Mouse (Mus musculus) liver, adult (tissue): ENCODE results near the gene Tpx2.
A peak's percentile ranks its signal among the peaks of the same experiment; 100 is the strongest.

Experiments used
- GATA4 ChIP-seq: IDR thresholded peaks from 2 replicates; pipeline ENCODE4 v1.6.1; 2014; ENCODE audit warnings: mild to moderate bottlenecking, low read length; ENCODE audit not compliant: insufficient replicate concordance

Gene Tpx2

DNA sequence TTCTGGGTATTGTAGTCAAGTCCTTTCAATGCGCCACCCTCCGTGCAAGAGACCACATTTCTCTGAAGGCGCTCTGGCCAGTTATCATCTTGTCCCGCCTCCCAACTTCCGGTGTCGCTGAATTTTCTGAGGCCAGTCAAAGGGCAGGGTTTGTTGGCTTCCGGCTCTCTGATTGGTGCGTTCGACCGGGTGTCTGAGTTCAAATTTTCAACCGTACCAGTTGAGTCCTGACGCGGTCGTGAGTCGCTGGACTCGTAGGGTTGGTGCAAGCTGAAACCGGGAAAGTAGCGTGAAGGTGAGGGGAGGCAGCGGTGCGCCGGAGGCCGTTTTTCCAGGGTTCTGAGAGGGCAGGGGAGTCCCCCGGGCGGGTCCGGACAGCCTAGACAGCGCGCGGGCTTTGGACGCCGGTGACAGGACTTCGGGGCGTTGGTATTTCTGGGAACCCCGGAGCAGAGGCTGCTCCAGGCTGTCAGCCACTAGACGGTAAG, at the start of gene Tpx2:
TSS of gene Tpx2 (plus strand) at position 150 of the 488 bp plus-strand sequence.
- TF ChIP-seq GATA4: peak; percentile 55; the same call in 1 of the 2 replicates

DNA sequence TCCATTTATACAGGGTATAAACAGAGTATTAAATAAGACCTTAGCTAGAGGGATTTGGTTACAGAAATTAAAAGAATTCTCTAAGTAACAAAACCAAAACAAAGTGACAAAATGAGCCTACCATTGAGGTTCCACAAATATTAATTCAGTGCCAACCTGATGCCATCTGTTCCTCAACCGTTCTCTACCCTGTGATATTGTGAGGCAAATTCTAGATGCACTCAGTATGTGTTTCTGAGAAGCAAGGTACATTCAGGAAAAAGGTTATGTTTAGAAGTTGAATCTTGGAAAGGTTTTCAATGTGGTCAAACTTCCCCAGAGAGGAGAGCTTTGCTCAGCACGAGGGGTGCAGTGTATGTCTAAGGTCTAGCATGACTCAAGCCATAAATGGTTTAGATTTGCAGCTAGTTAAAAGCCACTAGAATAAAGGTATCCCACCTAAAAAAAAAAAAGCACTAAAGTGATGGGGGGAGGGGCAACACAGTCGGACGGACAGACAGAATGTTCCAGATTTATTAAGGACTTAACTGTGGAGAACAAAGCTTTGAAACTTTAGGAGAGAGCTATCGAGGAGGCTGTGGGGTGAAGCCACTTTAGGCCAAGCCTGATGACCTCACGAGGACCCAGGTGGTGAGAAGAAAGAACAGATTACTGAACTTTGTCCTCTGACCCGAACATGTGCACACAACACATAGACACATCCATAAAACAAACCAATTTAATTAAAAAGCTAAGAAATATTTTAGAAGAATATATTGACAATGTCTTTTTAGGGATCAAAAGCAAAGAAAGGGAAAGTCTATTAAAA, 47.6 kb upstream of the Tpx2 start:
- no peak for TF ChIP-seq GATA4

DNA sequence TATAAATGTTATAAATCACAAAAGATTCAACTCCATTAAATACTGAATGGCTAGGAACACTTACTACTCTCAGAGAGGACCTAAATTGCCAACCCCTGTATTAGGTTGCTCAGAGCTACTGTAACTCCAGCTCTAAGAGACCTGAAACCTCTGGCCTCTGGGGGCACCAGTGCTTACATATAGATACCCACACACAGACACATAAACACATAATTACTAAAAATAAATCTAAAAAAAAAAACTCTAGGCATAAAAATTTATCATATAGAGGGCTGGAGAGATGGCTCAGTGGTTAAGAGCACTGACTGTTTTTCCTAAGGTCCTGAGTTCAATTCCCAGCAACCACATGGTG, 47.0 kb upstream of the Tpx2 start:
- no peak for TF ChIP-seq GATA4

DNA sequence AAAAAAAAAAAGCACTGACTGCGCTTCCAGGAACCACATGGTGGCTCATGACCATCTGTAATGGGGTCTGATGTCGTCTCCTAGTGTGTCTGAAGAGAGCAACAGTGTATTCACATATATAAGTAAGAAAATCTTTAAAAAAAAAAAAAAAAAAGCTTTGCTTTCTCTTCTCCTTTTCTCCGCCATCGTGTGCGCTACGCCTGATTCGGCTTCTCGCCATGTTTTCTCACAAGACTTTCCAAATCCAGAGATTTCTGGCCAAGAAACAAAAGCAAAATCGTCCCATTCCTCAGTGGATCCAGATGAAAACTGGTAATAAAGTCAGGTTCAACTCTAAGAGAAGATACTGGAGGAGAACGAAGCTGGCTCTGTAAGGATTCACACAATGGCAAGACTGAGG, 45.5 kb upstream of the Tpx2 start:
- TF ChIP-seq GATA4: no peak

DNA sequence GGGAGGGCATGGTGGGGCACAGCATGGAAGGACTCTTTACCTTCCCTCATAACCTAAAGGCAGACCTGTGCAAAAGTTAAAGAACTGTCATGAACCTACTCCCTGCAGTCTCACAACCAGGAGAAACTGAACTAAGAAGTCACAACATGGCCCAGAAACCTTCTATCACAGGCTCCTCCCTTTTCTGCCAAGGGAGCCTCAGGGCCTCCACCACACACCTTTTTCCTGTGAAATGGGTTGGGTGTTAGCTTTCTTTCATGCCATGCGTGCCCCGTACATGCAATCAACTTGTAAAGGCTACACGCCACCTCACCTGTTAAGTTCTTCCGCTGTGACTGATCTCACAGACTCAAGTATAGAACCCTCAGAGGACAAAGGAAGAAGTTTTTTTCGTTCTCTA, 44.7 kb upstream of the Tpx2 start:
- no peak for TF ChIP-seq GATA4

DNA sequence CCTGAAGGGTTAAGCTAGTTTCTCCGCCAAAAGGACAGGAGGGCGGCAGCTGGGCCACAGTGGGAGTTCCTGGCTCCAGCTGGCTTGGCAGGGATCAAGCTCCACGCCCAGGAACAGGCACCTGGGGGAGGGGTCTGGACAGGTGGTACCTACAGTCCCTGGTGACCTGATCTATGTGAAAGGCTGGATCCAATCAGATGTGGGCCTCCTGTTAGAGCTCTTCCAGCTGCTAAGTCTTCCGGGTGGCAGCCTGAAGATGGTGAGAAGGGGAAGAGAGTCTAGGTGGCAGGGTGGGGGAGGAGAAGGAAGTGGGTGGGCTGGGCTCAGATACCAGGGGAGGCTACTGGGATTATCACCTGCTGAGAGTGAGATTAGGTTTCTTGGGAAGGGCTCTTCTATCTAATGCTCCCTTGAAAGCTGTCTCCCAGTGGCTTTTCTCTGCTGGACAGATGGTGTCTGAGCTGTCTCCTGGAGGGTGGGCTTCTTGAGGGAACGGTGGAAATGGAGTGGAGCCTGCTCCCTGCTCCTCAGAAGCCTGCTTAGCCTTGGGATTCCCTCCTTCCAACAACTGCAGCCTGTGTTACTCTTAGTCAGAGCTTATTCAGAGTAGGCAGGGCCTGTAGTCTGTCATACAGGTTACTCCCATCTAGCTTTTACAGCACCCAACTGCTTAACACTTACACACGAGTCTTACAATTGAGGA, 43.2 kb upstream of the Tpx2 start:
- no peak for TF ChIP-seq GATA4

DNA sequence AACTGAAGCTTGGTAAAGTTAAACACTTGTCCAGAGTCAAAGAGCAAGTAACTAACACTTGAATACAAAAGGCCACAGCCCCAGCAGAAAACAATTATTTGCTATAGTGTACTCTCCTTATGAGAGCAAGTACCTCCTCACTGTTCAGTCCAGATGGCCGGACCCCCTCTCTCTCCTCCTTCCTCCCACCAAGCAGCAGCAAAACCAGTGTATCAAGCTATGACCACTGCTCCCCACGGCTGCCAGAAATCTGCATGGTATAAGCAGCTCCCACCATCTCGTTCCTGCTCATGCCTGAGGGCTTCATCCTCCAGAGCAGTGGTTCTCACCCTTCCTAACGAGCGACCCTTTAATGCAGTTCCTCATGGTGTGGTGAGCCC, 42.7 kb upstream of the Tpx2 start:
- no peak for TF ChIP-seq GATA4

DNA sequence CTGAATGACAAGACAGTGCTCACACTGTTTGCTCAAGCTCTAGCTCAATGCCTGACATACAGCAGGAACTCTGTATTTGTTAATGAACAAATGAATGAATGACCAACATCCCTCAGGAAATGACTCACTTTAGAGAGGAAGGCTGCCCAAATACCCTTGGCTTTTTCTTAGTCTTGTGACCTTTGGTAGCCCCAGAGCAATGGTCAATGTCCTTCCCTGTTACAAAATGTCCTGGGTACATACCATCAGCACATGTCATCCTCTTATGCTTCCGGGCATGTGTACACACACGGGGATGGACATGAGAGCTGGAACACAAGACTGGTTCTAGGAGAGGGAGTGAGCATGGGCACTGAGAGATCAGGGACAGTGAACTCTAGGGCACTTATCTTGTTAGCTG, 41.7 kb upstream of the Tpx2 start:
- TF ChIP-seq GATA4: peak; percentile 23; the same call in 1 of the 2 replicates

DNA sequence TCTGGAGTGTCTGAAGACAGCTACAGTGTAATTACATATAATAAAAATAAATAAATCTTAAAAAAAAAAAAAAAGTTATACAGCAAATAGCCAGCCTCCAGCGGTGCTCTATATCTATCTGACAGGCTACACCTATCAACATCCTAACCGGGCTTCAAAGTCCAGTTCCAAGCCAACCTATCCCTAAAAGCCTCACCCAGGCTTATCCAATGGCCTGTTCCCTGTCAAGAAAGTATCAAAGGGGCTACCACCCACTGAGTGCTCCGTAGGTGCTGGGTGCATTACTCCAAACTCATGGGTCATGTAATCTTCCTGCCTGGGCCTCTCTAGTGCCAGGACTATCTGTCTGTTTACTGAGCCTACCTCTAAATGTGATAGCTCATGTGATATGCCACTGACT, 39.6 kb upstream of the Tpx2 start:
- no peak for TF ChIP-seq GATA4

DNA sequence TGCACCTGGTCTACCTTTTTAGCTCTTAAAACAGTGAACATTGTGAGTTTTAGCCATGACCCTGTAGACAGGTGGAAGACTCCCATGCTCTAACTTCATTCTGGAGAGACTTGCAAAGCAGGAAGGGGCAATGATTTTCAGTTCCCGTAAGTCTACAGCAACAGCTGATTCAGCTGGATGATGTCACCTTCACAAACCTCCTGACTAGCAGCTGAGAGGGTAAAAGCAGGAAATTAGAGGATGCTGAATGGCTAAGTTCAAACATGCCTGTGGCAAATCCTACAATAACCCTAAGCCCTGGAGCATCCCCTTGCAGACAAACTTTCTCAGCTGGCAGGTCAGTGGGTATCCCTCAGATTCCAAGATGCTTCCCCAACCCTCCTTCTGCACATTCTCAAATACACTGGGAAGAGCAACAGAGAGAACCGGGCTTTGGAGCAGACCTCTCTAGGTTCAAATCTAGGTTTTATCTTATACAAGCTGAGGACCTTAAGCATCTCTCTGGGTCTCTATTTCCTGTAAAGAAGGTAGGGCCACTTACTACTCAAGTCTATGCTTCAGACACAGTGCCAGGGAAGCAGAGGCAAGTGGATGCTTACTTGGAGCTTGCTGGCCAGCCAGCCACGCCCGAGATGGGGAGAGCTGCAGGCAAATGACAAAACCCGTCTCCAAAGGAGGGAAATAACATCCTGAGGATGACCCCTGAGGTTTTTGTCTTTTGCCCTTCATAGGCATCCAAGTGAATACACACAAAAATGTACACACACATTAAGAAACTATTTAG, 37.4 kb upstream of the Tpx2 start:
- TF ChIP-seq GATA4: no peak

DNA sequence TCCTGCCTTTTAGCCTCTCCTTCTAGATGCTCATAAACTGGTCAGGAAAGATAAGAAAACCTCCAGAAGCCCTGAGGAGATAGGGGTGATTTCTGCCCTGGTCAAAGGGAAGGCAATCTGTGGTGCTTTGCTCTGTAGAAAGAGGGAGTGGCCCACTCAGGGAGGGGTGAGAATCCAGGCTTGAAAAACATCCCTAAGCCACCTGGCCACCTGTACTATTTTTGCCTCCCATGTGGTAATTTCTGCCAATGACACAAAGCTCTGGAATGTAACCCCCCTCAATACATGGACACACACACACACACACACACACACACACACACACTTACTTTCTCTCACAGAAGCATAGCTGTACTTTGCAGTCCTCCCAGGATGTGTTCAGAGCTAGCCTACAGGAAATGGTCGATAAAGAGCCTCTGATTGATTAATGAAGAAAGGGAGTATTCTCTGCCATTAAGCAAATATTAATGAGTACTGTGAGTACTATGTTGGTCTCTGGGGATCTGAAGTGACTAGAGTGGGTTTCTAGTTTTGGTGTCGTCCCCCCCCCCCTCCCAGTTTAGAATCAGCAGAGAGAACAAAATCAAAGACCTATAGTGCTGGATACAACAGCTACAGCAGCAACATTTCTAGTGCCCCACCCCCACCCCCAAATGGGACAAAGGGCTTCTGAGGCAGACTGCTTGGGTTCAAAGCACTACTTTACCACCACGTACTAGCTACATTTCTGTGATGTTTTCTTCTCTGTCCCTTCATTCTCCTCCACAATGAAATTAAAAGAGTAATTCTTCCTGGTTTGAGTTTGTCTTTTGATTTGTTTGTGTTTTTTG, 36.2 kb upstream of the Tpx2 start:
- TF ChIP-seq GATA4: peak; percentile 64; the same call in 1 of the 2 replicates

DNA sequence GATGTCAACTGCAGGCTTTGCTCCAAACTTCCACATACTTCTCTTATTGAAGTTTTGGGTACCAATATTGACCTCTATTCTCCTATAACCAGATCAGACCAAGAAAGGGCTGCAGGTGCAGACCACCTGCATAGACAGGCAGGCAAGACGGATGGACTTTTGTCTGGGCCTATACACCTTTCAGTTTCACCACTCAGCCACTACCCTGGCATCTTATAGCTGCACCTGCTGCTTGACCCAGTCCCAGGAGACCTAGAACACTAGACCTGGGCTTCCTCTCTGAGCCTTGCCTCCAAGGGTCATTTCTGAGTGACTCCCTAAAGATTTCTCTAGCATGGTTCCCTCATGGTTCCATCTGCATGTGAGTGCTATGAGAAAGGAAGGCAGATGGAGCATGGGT, 34.5 kb upstream of the Tpx2 start:
- TF ChIP-seq GATA4: no peak

DNA sequence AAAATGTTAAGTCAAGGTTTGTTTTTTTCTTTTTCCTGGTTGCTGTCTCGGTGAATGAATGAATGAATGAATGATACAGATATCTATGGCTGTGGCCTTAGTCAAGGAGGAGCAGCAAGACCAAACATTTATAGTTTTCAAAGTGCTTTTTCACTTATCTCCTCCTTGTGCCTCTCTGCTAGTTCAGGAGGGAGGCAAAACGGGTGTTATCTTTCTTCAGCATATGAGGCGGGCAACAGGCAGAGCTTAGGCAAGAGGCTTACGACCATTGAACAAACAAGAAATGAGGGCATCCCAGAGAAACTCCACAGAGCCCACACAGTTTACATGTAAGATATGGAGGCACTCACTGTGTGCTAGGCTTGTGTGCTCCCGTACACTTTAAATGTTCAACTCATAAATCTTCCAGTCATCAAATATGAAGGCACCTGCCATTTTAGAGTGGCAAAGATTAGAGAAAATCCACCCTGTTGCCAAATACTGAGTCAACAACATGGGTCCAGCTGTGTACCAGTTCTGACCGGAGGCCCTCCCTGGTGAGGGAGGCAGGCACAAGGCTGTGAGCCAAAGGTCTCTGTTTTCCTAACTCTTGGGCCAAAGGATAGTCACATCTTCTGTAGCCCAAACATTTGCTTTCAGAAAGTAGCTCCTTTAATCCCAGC, 33.4 kb upstream of the Tpx2 start:
- peak; percentile 52; the same call in 1 of the 2 replicates for TF ChIP-seq GATA4

DNA sequence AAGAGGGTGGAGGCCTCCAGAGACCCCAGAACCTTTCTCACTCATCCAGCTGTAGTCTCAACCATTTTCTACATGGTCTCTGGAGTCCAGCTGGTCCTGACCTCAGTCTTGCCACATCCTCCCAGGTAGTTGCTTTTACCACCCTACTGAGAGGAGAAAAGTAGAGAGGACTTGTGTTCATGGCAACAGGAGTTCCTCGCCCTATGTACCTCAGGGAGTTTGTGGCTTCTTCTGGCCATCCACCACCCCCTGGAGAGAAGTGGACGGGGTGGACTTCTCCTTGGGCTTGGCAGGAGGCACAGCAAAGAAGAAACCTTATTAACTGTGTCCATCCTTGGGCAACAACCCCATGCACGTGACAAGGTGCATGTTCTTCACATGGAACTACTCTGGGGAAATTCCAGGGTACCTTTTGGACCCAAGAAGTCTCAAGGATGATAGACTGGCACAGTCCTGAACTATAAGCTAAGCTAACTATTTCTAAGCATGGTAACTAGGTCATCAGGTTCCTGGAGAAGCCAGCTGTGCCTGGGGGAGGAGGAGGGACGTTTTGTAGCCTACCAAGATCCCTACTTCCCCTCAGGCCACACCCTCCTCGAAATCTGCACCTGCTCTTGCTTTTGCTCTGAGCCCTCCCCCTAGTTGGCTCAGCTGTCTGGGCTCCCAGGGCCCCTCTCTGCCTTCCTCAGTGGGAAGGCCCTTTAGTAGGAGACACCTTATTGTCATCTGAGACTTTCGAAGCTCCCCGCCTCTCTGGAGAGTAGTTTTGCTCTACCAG, 31.7 kb upstream of the Tpx2 start:
- TF ChIP-seq GATA4: no peak
